Mouse (Mus musculus): ENCODE data around the gene Serpina16. TPM values are rescaled to one million over a fixed set of nuclear protein-coding genes. Genes with fewer than 3 reads are reported as not detected.

Serpina16 gene
- total and polyA plus RNA-seq, 3 experiments, result not detected

Other genes starting within 250 kb of the Serpina16 start
- gene Ifi27, start 241.9 kb downstream of the Serpina16 start, total RNA-seq (2012; rRNA removed), result 62.7 and 103 TPM in 2 replicates
- gene Ifi27, start 241.9 kb downstream of the Serpina16 start, polyA plus RNA-seq (2012; ENCODE audit: insufficient read depth in 1 of 2, insufficient read length in 2 of 2, low read depth in 1 of 2, low replicate concordance in 2 of 2, missing spikeins in 1 of 2), result 100 to 1,000 TPM in 1 of 2 experiments, not detected in 1; 105 TPM
- gene Ifi27l2a, start 232.5 kb downstream of the Serpina16 start, total RNA-seq (2012; rRNA removed), result 3.2 and 4.4 TPM in 2 replicates
- gene Ifi27l2a, start 232.5 kb downstream of the Serpina16 start, polyA plus RNA-seq (2012; ENCODE audit: insufficient read depth in 1 of 2, insufficient read length in 2 of 2, low read depth in 1 of 2, low replicate concordance in 2 of 2, missing spikeins in 1 of 2), result 1 to 10 TPM in 1 of 2 experiments, not detected in 1; 3.5 TPM
- gene Ifi27l2b, start 218.9 kb downstream of the Serpina16 start, total RNA-seq (2012; rRNA removed), result not detected in 2 replicates
- gene Ifi27l2b, start 218.9 kb downstream of the Serpina16 start, polyA plus RNA-seq (2012; ENCODE audit: insufficient read depth in 1 of 2, insufficient read length in 2 of 2, low read depth in 1 of 2, low replicate concordance in 2 of 2, missing spikeins in 1 of 2), result under 1 TPM in 1 of 2 experiments, not detected in 1; 0.07 TPM
- gene Ppp4r4, start 143.9 kb downstream of the Serpina16 start, total RNA-seq (2012; rRNA removed), result 1.0 and 1.3 TPM in 2 replicates
- gene Ppp4r4, start 143.9 kb downstream of the Serpina16 start, polyA plus RNA-seq (2012; ENCODE audit: insufficient read depth in 1 of 2, insufficient read length in 2 of 2, low read depth in 1 of 2, low replicate concordance in 2 of 2, missing spikeins in 1 of 2), result 1 to 10 TPM in 1 of 2 experiments, not detected in 1; 3.0 TPM
- gene Serpina10, start 44.7 kb downstream of the Serpina16 start, total RNA-seq (2012; rRNA removed), result 0.12 and 0.13 TPM in 2 replicates
- under 1 TPM in 1 of 2 experiments, not detected in 1; 0.07 TPM for gene Serpina10, start 44.7 kb downstream of the Serpina16 start, polyA plus RNA-seq (2012; ENCODE audit: insufficient read depth in 1 of 2, insufficient read length in 2 of 2, low read depth in 1 of 2, low replicate concordance in 2 of 2, missing spikeins in 1 of 2)
- gene Serpina6, start 18.9 kb downstream of the Serpina16 start, total RNA-seq (2012; rRNA removed), result not detected in 2 replicates
- gene Serpina6, start 18.9 kb downstream of the Serpina16 start, polyA plus RNA-seq (2012; ENCODE audit: insufficient read depth in 1 of 2, insufficient read length in 2 of 2, low read depth in 1 of 2, low replicate concordance in 2 of 2, missing spikeins in 1 of 2), result not detected
- not detected in 2 replicates for gene Serpina1f, start 19.4 kb upstream of the Serpina16 start, total RNA-seq (2012; rRNA removed)
- not detected for gene Serpina1f, start 19.4 kb upstream of the Serpina16 start, polyA plus RNA-seq (2012; ENCODE audit: insufficient read depth in 1 of 2, insufficient read length in 2 of 2, low read depth in 1 of 2, low replicate concordance in 2 of 2, missing spikeins in 1 of 2)
- gene Serpina1d, start 97.5 kb upstream of the Serpina16 start, total RNA-seq (2012; rRNA removed), result not detected in 2 replicates
- not detected for gene Serpina1d, start 97.5 kb upstream of the Serpina16 start, polyA plus RNA-seq (2012; ENCODE audit: insufficient read depth in 1 of 2, insufficient read length in 2 of 2, low read depth in 1 of 2, low replicate concordance in 2 of 2, missing spikeins in 1 of 2)
- not detected in 2 replicates for gene Serpina1b, start 154.2 kb upstream of the Serpina16 start, total RNA-seq (2012; rRNA removed)
- not detected for gene Serpina1b, start 154.2 kb upstream of the Serpina16 start, polyA plus RNA-seq (2012; ENCODE audit: insufficient read depth in 1 of 2, insufficient read length in 2 of 2, low read depth in 1 of 2, low replicate concordance in 2 of 2, missing spikeins in 1 of 2)
- gene Serpina1a, start 187.4 kb upstream of the Serpina16 start, total RNA-seq (2012; rRNA removed), result not detected in 2 replicates
- gene Serpina1a, start 187.4 kb upstream of the Serpina16 start, polyA plus RNA-seq (2012; ENCODE audit: insufficient read depth in 1 of 2, insufficient read length in 2 of 2, low read depth in 1 of 2, low replicate concordance in 2 of 2, missing spikeins in 1 of 2), result not detected
- gene Serpina1c, start 228.7 kb upstream of the Serpina16 start, total RNA-seq (2012; rRNA removed), result not detected in 2 replicates
- gene Serpina1c, start 228.7 kb upstream of the Serpina16 start, polyA plus RNA-seq (2012; ENCODE audit: insufficient read depth in 1 of 2, insufficient read length in 2 of 2, low read depth in 1 of 2, low replicate concordance in 2 of 2, missing spikeins in 1 of 2), result not detected

Measured in MEL (cell line).